ENCODE assay signal across 14 mouse cellular contexts in genomic region chr2:178830313-178830712, GRCm38 (mm10).
"Had no signal": no experiment of that assay in that cellular context is flagged by ENCODE, and none has a peak within 500 bp of the region (broad histone marks: within the 10 kb centered on the region; RNA-seq: fewer than 3 reads in every experiment).

No protein-coding gene starts in this region.

- ATAC-seq: liver, postnatal 0 days; lung, postnatal 0 days had no signal

- H3K27me3 ChIP-seq: limb, embryonic 15.5 days had no signal

- H3K27ac ChIP-seq: limb, embryonic 12.5 days; limb, embryonic 15.5 days; liver, embryonic 14.5 days; macrophage had no signal

- H3K4me2 ChIP-seq: limb, embryonic 12.5 days; limb, embryonic 15.5 days; liver, embryonic 11.5 days; lung, embryonic 14.5 days had no signal

- H3K9me3 ChIP-seq: limb, embryonic 15.5 days had no signal

- DNase-seq: kidney, postnatal 14 days; kidney, postnatal 4 days; left cerebral cortex, postnatal 4 days; liver, postnatal 0 days; lung, embryonic 14.5 days; midbrain, embryonic 14.5 days; thymus, adult 18-20 months; thymus, postnatal 36 days had no signal

- H3K4me3 ChIP-seq: limb, embryonic 12.5 days; limb, embryonic 15.5 days had no signal

- H3K9ac ChIP-seq: limb, embryonic 12.5 days; limb, embryonic 15.5 days; liver, embryonic 14.5 days; liver, postnatal 0 days; lung, embryonic 14.5 days had no signal

- H3K4me1 ChIP-seq: limb, embryonic 15.5 days had no signal

- H3K36me3 ChIP-seq: limb, embryonic 12.5 days; limb, embryonic 15.5 days had no signal
